Mouse (Mus musculus): ENCODE results near the gene Myom1.

The Myom1 gene

GRCm38 (mm10) chr17:71018616-71019308 lies 16.3 kb downstream of the Myom1 start:
- no peak for DNase-seq

- no peak for DNase-seq
Measured at GRCm38 (mm10) chr17:71019309-71019655, 16.8 kb downstream of the Myom1 start.

- DNase-seq = no peak
Measured at GRCm38 (mm10) chr17:71019860-71020259, 17.4 kb downstream of the Myom1 start.

- no peak for DNase-seq
Measured at GRCm38 (mm10) chr17:71022841-71023240, 20.4 kb downstream of the Myom1 start.

- DNase-seq = no peak
Measured at GRCm38 (mm10) chr17:71024071-71024470, 21.6 kb downstream of the Myom1 start.

- no peak for DNase-seq
Measured at GRCm38 (mm10) chr17:71025922-71026321, 23.5 kb downstream of the Myom1 start.

- DNase-seq = no peak
Measured at GRCm38 (mm10) chr17:71027186-71027585, 24.8 kb downstream of the Myom1 start.

- DNase-seq = no peak
Measured at GRCm38 (mm10) chr17:71032719-71033118, 30.3 kb downstream of the Myom1 start.

- no peak for DNase-seq
Measured at GRCm38 (mm10) chr17:71034472-71034871, 32.0 kb downstream of the Myom1 start.

- DNase-seq = no peak
Measured at GRCm38 (mm10) chr17:71037188-71037587, 34.8 kb downstream of the Myom1 start.

- DNase-seq = no peak
Measured at GRCm38 (mm10) chr17:71038812-71039211, 36.4 kb downstream of the Myom1 start.

GRCm38 (mm10) chr17:71039851-71040581 lies 37.6 kb downstream of the Myom1 start:
- no peak for DNase-seq

GRCm38 (mm10) chr17:71040582-71040880 lies 38.1 kb downstream of the Myom1 start:
- DNase-seq = no peak

GRCm38 (mm10) chr17:71042645-71043044 lies 40.2 kb downstream of the Myom1 start:
- no peak for DNase-seq

GRCm38 (mm10) chr17:71045591-71045990 lies 43.2 kb downstream of the Myom1 start:
- DNase-seq = no peak

GRCm38 (mm10) chr17:71046856-71047255 lies 44.4 kb downstream of the Myom1 start:
- no peak for DNase-seq

GRCm38 (mm10) chr17:71049292-71049691 lies 46.9 kb downstream of the Myom1 start:
- no peak for DNase-seq

- DNase-seq = no peak
Measured at GRCm38 (mm10) chr17:71053134-71053708, 50.8 kb downstream of the Myom1 start.

GRCm38 (mm10) chr17:71055203-71055894 lies 52.9 kb downstream of the Myom1 start:
- DNase-seq = no peak

- no peak for DNase-seq
Measured at GRCm38 (mm10) chr17:71056405-71056804, 54.0 kb downstream of the Myom1 start.

- DNase-seq = no peak
Measured at GRCm38 (mm10) chr17:71057758-71058157, 55.3 kb downstream of the Myom1 start.

GRCm38 (mm10) chr17:71059213-71059612 lies 56.8 kb downstream of the Myom1 start:
- DNase-seq = no peak

GRCm38 (mm10) chr17:71062049-71062560 lies 59.7 kb downstream of the Myom1 start:
- DNase-seq = no peak
